ENCODE assay signal across 15 mouse cellular contexts in genomic region chr17:17441876-17442498, GRCm38 (mm10). TPM values are rescaled to one million over a fixed set of nuclear protein-coding genes. Genes with fewer than 3 reads are reported as not detected.
DNase-seq lines count a peak whose midpoint lies in the region; ATAC-seq and TF ChIP-seq lines count a peak whose summit lies in the region.
"Had no signal": no experiment of that assay in that cellular context is flagged by ENCODE, and none has a peak within 500 bp of the region (broad histone marks: within the 10 kb centered on the region; RNA-seq: fewer than 3 reads in every experiment).

No protein-coding gene starts in this region.

- H3K36me3 ChIP-seq in embryonic facial prominence, embryonic 10.5 days (replicated peaks), result peaks cover 34% of the 10 kb centered on the region
- no peaks in the 10 kb centered on the region for H3K36me3 ChIP-seq in forebrain, postnatal 0 days (ENCODE audit: insufficient read depth)
- H3K36me3 ChIP-seq in midbrain, embryonic 15.5 days (replicated peaks), result no peaks in the 10 kb centered on the region

- H3K9ac ChIP-seq in forebrain, postnatal 0 days, result no peak overlapping the region
- no peak overlapping the region for H3K9ac ChIP-seq in midbrain, embryonic 15.5 days

- H3K4me2 ChIP-seq in forebrain, postnatal 0 days (ENCODE audit: low read depth), result no peak overlapping the region
- H3K4me2 ChIP-seq in midbrain, embryonic 15.5 days, result no peak overlapping the region
- H3K4me2 ChIP-seq: liver, embryonic 11.5 days had no signal

- H3K27ac ChIP-seq in embryonic facial prominence, embryonic 10.5 days (replicated peaks), result peak overlapping the region; percentile 69
- H3K27ac ChIP-seq in forebrain, postnatal 0 days (ENCODE audit: low read depth, low read length), result no peak overlapping the region
- no peak overlapping the region for H3K27ac ChIP-seq in midbrain, embryonic 15.5 days

- peak; percentile 75 for DNase-seq in brain, embryonic 14.5 days (ENCODE audit: low read depth)
- peak; percentile 23 for DNase-seq in embryonic facial prominence, embryonic 10.5 days (ENCODE audit: low spot score)
- DNase-seq in forebrain, postnatal 0 days, result no peak
- no peak for DNase-seq in gastrocnemius, postnatal 14 days
- no peak for DNase-seq in lung, postnatal 36 days
- DNase-seq in right cerebral cortex, postnatal 36 days (ENCODE audit: low spot score in 2 of 2), result no peak
- no peak for DNase-seq in frontal cortex, postnatal 36 days (ENCODE audit: low spot score in 2 of 2)
- DNase-seq: cerebellum, adult 9-10 months; heart, postnatal 10 days had no signal

- H3K4me1 ChIP-seq in embryonic facial prominence, embryonic 10.5 days, result peaks cover 30% of the 10 kb centered on the region
- no peaks in the 10 kb centered on the region for H3K4me1 ChIP-seq in forebrain, postnatal 0 days (ENCODE audit: insufficient read depth)
- 0 out of 2 replicates have a peak, but pooled peaks cover 8% of the 10 kb centered on the region for H3K4me1 ChIP-seq in midbrain, embryonic 15.5 days

- WGBS in embryonic facial prominence, embryonic 10.5 days, result 37% methylated on average over 4 of the region's 4 CpGs
- 17% methylated on average over 4 of the region's 4 CpGs for WGBS in forebrain, postnatal 0 days
- WGBS in midbrain, embryonic 15.5 days, result 20% methylated on average over 4 of the region's 4 CpGs

- intact Hi-C loops in gastrocnemius, postnatal 14 days (cut with DNase I; ENCODE audit: low total_unique reads), result no loop called here

- peak; percentile 25; the same call in 1 of the 2 replicates for ATAC-seq in forebrain, postnatal 0 days
- ATAC-seq in midbrain, embryonic 15.5 days (replicated peaks), result 0 out of 2 replicates have a peak, but pooled peaks have one; percentile 56
- ATAC-seq: hindbrain, embryonic 16.5 days had no signal

- H3K4me3 ChIP-seq in embryonic facial prominence, embryonic 10.5 days, result no peak overlapping the region
- H3K4me3 ChIP-seq in forebrain, postnatal 0 days (ENCODE audit: low read depth, low read length), result no peak overlapping the region
- no peak overlapping the region for H3K4me3 ChIP-seq in midbrain, embryonic 15.5 days
- H3K4me3 ChIP-seq: erythroblast, embryonic 14.5 days; myocyte had no signal

- no peak for TF ChIP-seq POLR2A in brain, embryonic 14.5 days (IDR thresholded peaks at IDR 0.05; ENCODE audit: borderline replicate concordance, extremely low read depth, insufficient read depth, insufficient read length, poor library complexity, severe bottlenecking)

- no peaks in the 10 kb centered on the region for H3K9me3 ChIP-seq in embryonic facial prominence, embryonic 10.5 days
- no peaks in the 10 kb centered on the region for H3K9me3 ChIP-seq in forebrain, postnatal 0 days (ENCODE audit: low read length)
- no peaks in the 10 kb centered on the region for H3K9me3 ChIP-seq in midbrain, embryonic 15.5 days

- TF ChIP-seq CTCF in brain, embryonic 14.5 days (IDR thresholded peaks at IDR 0.05; ENCODE audit: borderline replicate concordance, extremely low read depth, insufficient read depth, insufficient read length), result no peak
- no peak for TF ChIP-seq CTCF in forebrain, postnatal 0 days (IDR thresholded peaks at IDR 0.05; ENCODE audit: low read depth)

- no peaks in the 10 kb centered on the region for H3K27me3 ChIP-seq in embryonic facial prominence, embryonic 10.5 days (replicated peaks; ENCODE audit: low read depth, poor library complexity, severe bottlenecking)
- H3K27me3 ChIP-seq in forebrain, postnatal 0 days (ENCODE audit: insufficient read depth, low read length), result no peaks in the 10 kb centered on the region
- no peaks in the 10 kb centered on the region for H3K27me3 ChIP-seq in midbrain, embryonic 15.5 days (replicated peaks)

RNA-seq across cellular contexts. Expression of gene Lix1, which starts 39.5 kb away (rescaled TPM):
- polyA plus RNA-seq in brain, embryonic 14.5 days (2012; rRNA removed), result 10.3 and 15.1 TPM in 2 replicates
- 74.4 and 83.9 TPM in 2 replicates for polyA plus RNA-seq in embryonic facial prominence, embryonic 10.5 days (2016; fragmentation: Nextera tagmentation; extraction: Ambion mirVana)
- 27.5 and 45.4 TPM in 2 replicates for total RNA-seq in forebrain, postnatal 0 days (2014; rRNA removed)
- polyA plus RNA-seq in forebrain, postnatal 0 days (2015; fragmentation: Nextera tagmentation; extraction: Ambion mirVana), result 25.1 and 33.0 TPM in 2 replicates
- polyA plus RNA-seq in midbrain, embryonic 15.5 days (2015; fragmentation: Nextera tagmentation; extraction: Ambion mirVana), result 10.0 and 11.4 TPM in 2 replicates
- total RNA-seq in gastrocnemius, postnatal 14 days (2021), result 1 to 10 TPM; 2.9 to 3.2 TPM
- total RNA-seq: granulocyte monocyte progenitor cell, adult 5-6 weeks had no signal
- polyA plus RNA-seq: erythroblast, embryonic 14.5 days had no signal

Comparison
In these comparisons a context has a peak if more than half of its experiments do, and no peak if none do; other contexts are left out.
1. DNase-seq: peak in brain, embryonic 14.5 days (single experiment) and embryonic facial prominence, embryonic 10.5 days (single experiment); none in forebrain, postnatal 0 days (single experiment), gastrocnemius, postnatal 14 days (single experiment), lung, postnatal 36 days (single experiment), right cerebral cortex, postnatal 36 days (0 of 2) and frontal cortex, postnatal 36 days (0 of 2).